Mouse (Mus musculus): ENCODE data around the gene Eps8l3. TPM values are rescaled to one million over a fixed set of nuclear protein-coding genes. Genes with fewer than 3 reads are reported as not detected.

The Eps8l3 gene
- total RNA-seq, 2 experiments from 2014 or later = not detected

- DNase-seq = no peak
- Histone ChIP-seq H3K27ac (no peak overlapping the region), H3K4me3 (no peak overlapping the region)
- no peak for TF ChIP-seq CTCF (IDR thresholded peaks at IDR 0.05)
- intact Hi-C loops (cut with DNase I) = loop anchor here (5.0 kb wide), 1 partner anchor 81 kb away; the partner anchor contains the start of gene Csf1
Measured at GRCm38 (mm10) chr3:107843406-107843805, 33.6 kb upstream of the Eps8l3 start.

- peak; percentile 58 for DNase-seq
- no peak for TF ChIP-seq CTCF (IDR thresholded peaks at IDR 0.05)
Measured at GRCm38 (mm10) chr3:107844001-107844400, 33.0 kb upstream of the Eps8l3 start.

GRCm38 (mm10) chr3:107844499-107844898 lies 32.5 kb upstream of the Eps8l3 start:
- Histone ChIP-seq H3K27ac (peak overlapping the region; percentile 38; the same call in 1 of the 2 replicates), H3K4me3 (no peak overlapping the region)
- peak; percentile 52 for DNase-seq
- intact Hi-C loops (cut with DNase I) = loop anchor here (5.0 kb wide), 1 partner anchor 82 kb away; the partner anchor contains the start of gene Csf1
- TF ChIP-seq CTCF (IDR thresholded peaks at IDR 0.05) = no peak

More at GRCm38 (mm10) chr3:107844001-107844400, 33.0 kb upstream of the Eps8l3 start:
- intact Hi-C loops (cut with DNase I) = loop anchor here (5.0 kb wide), 1 partner anchor 82 kb away; the partner anchor contains the start of gene Csf1
- peak overlapping the region; percentile 38; the same call in 1 of the 2 replicates for H3K27ac ChIP-seq
- H3K4me3 ChIP-seq = no peak overlapping the region

- intact Hi-C loops (cut with DNase I) = no loop called here
- H3K4me3 ChIP-seq = no peak overlapping the region
- no peak for TF ChIP-seq CTCF (IDR thresholded peaks at IDR 0.05)
- H3K27ac ChIP-seq = no peak overlapping the region
- no peak for DNase-seq
Measured at GRCm38 (mm10) chr3:107846175-107846574, 30.9 kb upstream of the Eps8l3 start.

GRCm38 (mm10) chr3:107846835-107847234 lies 30.2 kb upstream of the Eps8l3 start:
- DNase-seq = no peak
- Histone ChIP-seq H3K27ac (no peak overlapping the region), H3K4me3 (no peak overlapping the region)
- TF ChIP-seq CTCF (IDR thresholded peaks at IDR 0.05) = no peak
- intact Hi-C loops (cut with DNase I) = no loop called here

GRCm38 (mm10) chr3:107848126-107848525 lies 28.9 kb upstream of the Eps8l3 start:
- no peak overlapping the region for H3K4me3 ChIP-seq
- 0 out of 2 replicates have a peak overlapping the region, but pooled peaks have one; percentile 24 for H3K27ac ChIP-seq
- intact Hi-C loops (cut with DNase I) = no loop called here
- DNase-seq = no peak
- TF ChIP-seq CTCF (IDR thresholded peaks at IDR 0.05) = no peak

GRCm38 (mm10) chr3:107849000-107849692 lies 27.9 kb upstream of the Eps8l3 start:
- intact Hi-C loops (cut with DNase I) = no loop called here
- Histone ChIP-seq H3K27ac (peak overlapping the region; percentile 72), H3K4me3 (no peak overlapping the region)
- DNase-seq = peak; percentile 57
- TF ChIP-seq CTCF (IDR thresholded peaks at IDR 0.05) = no peak

- intact Hi-C loops (cut with DNase I) = no loop called here
- Histone ChIP-seq H3K4me3 (no peak overlapping the region), H3K27ac (peak overlapping the region; percentile 72)
Measured at GRCm38 (mm10) chr3:107849693-107850031, 27.4 kb upstream of the Eps8l3 start.

GRCm38 (mm10) chr3:107850418-107851031 lies 26.5 kb upstream of the Eps8l3 start:
- DNase-seq = peak; percentile 83
- peak overlapping the region; percentile 36 for H3K4me3 ChIP-seq
- H3K27ac ChIP-seq = peak overlapping the region; percentile 72
- intact Hi-C loops (cut with DNase I) = no loop called here
- no peak for TF ChIP-seq CTCF (IDR thresholded peaks at IDR 0.05)

More at GRCm38 (mm10) chr3:107849693-107850031, 27.4 kb upstream of the Eps8l3 start:
- DNase-seq = no peak
- TF ChIP-seq CTCF (IDR thresholded peaks at IDR 0.05) = no peak

- no peak overlapping the region for H3K27ac ChIP-seq
- H3K4me3 ChIP-seq = no peak overlapping the region
- TF ChIP-seq CTCF (IDR thresholded peaks at IDR 0.05) = no peak
- intact Hi-C loops (cut with DNase I) = no loop called here
- DNase-seq = peak; percentile 18
Measured at GRCm38 (mm10) chr3:107852786-107853185, 24.2 kb upstream of the Eps8l3 start.

GRCm38 (mm10) chr3:107853232-107854181 lies 23.5 kb upstream of the Eps8l3 start:
- intact Hi-C loops (cut with DNase I) = no loop called here
- TF ChIP-seq CTCF (IDR thresholded peaks at IDR 0.05) = no peak
- DNase-seq = peak; percentile 12
- no peak overlapping the region for H3K4me3 ChIP-seq
- no peak overlapping the region for H3K27ac ChIP-seq

GRCm38 (mm10) chr3:107855368-107855767 lies 21.7 kb upstream of the Eps8l3 start:
- TF ChIP-seq CTCF (IDR thresholded peaks at IDR 0.05) = no peak
- DNase-seq = peak; percentile 47
- Histone ChIP-seq H3K27ac (peak overlapping the region; percentile 63), H3K4me3 (no peak overlapping the region)
- intact Hi-C loops (cut with DNase I) = no loop called here

All from gastrocnemius, adult 2 months (tissue).